Mouse (Mus musculus): ENCODE results near the gene Hoxd12.

Gene Hoxd12

DNA sequence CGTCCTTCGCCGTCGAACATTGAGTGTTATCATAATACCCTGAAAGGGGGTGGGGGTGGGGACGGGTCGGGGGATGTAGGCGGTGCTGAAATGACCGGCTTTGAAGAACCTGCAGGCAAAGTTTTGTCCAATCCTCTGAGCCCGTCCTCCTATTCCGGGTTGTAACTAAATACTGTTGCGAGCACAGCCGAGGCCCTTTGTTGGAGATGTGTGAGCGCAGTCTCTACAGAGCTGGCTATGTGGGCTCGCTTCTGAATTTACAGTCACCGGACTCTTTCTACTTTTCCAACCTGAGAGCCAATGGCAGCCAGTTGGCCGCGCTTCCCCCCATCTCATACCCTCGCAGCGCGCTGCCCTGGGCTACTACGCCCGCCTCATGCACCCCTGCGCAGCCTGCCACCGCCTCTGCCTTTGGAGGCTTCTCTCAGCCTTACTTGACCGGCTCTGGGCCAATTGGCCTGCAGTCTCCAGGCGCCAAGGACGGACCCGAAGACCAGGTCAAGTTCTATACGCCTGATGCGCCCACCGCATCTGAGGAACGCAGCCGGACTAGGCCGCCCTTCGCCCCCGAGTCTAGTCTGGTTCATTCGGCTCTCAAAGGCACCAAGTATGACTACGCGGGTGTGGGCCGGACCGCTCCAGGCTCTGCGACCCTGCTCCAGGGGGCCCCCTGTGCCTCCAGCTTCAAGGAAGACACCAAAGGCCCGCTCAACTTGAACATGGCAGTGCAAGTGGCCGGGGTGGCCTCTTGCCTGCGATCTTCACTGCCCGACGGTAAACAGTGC is at the start of gene Hoxd12:
Hoxd12 (plus strand) TSS at position 133 of the 785 bp plus-strand sequence.
- DNase-seq, result no peak

DNA sequence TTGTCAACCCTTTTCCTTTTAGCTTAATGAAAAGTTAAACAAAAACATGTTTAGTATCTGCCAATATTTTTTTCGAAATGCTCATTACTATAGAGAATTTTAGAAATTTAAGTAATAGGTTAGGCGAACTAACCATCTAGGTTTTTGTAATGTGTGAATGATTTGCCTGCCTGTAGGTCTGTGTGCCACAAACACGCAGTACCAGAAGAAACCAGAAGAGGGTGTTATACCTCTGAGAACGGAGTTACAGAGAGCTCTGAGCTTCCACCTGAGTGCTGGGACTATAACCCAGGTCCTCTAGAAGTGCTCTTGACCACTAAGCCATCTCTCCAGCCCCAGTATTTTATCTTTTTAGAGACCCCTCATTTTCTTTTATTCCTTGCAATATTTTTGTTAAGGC is 39.4 kb upstream of the Hoxd12 start:
- no peak for DNase-seq

GRCm38 (mm10) chr2:74642431-74642830 is 32.4 kb upstream of the Hoxd12 start:
- DNase-seq, result no peak

- no peak for DNase-seq
These were observed 29.2 kb upstream of the Hoxd12 start for GRCm38 (mm10) chr2:74645631-74646030.

GRCm38 (mm10) chr2:74647082-74647864 is 27.5 kb upstream of the Hoxd12 start:
- no peak for DNase-seq

- no peak for DNase-seq
These were observed 21.8 kb upstream of the Hoxd12 start for GRCm38 (mm10) chr2:74652996-74653340.

DNA sequence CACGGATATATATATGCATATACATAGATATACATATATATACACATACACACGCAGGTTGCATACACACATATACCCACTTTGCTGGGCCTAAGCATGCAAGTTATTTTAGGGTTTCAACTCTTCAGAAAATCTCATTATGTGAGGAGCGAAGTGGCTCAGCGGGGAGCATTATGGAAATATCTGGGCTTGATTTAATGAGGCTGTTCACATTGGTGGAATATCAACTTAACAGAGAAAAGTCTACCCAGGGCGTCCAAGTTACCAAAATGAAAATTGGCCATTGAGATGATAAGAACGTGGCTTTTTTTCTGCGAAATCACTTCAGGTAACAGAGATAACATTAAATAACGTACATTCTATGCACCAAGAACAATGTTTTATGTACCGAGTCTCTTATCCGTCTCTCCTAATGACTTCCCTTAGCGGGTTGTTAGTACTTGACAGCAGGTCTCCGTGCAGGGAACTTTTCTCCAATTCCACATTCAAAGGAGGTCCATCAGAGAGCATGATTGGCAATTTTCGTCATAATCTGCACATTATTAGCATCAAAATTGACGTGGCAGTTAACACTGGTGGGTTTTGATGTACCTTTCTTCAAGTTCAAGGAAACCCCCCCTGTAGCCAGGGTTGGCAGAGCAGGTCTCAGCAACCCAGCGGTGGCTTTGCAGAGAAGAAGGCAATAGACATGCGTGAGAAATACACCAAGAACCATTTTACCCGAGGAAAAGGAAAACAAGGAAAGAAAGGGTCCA is 20.9 kb upstream of the Hoxd12 start:
- no peak for DNase-seq

GRCm38 (mm10) chr2:74654743-74655419 is 19.9 kb upstream of the Hoxd12 start:
- DNase-seq, result no peak

GRCm38 (mm10) chr2:74655420-74655781 is 19.4 kb upstream of the Hoxd12 start:
- DNase-seq, result peak; percentile 36

GRCm38 (mm10) chr2:74655821-74656631 is 18.8 kb upstream of the Hoxd12 start:
- DNase-seq, result no peak

DNA sequence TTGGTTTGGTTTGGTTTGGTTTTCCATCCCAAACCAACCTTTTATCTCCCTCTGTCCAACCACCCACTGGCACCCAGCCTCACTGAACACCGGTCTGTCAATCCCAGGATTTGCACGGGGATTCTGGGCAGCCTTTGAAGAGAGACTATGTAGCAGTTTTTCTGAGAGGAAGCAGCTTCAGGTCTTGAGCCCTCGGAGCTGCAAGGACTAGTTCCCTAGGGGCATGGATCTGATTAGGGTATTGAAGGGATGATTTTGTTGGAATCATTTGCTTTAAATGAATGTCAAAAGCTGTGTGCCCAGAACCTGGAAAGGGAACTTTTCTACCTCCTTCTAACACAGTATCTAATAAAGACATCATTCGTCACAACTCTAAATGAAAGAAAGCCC is 18.2 kb upstream of the Hoxd12 start:
- no peak for DNase-seq

DNA sequence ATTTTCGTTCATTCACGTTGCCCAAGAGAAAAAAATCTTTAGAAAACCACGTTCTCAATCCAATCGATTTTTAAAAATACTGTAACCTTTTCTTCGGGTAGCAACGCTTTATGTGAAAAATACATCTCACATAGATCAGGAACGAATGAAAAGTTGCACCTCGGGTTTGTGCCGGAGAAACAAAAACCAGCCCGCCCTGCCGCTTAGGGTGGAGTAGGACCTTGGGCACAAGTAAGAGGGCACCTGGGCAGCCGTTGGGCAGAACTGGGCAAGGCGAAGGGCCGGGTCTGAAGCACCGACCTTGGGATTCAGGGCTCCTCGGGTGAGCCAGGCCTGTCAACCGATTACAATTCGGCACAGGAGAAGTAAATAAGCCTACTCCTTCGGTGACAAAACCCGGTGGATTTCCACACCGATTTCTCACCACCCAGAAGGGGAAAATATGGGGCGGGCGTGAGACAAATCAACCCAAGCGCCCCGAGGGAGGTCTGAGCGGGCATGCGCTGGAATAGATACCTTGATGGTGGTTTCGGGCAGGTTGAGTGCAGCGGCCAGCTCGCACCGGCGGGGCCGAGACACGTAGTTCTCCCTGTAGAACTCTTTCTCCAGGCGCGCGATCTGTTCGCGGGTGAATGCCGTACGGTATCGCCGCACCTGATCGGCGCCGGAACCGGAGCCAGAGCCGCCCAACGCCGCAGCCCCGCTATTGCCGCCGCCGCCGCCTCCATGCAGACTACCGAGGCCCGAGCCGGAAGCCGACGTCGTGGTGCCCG is 17.4 kb upstream of the Hoxd12 start:
- DNase-seq, result no peak

DNA sequence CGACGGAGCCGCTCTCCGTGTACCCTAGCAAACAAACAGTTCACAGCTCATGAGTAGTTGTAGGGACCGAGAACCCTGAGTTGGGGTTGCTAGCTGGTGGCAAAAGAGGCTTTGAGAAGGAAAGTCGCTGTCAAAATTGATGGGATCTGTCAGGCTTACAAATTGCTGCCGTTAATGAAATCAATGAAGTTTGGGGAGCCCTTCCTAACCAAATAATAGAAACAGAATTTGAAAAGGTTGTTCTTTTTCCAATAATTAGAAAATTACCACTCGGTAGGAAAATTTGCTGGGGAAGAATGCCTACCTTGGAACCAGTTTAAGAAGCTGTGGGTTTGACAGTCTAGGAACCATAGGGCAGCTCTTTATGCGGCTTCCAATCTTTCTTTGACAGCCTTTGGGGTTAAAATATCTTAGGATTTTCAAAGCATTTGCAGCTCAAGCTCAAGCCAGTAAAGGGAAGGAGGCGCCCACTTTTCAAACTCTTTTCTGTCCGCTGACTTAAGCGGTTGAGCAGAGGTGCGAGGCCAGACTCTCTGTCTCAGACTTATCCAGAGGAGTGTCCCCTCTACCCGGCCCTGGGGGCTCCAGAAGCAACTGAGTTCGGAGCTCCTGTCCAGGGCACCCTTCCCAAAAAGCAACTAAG is 16.7 kb upstream of the Hoxd12 start:
- DNase-seq, result no peak

DNA sequence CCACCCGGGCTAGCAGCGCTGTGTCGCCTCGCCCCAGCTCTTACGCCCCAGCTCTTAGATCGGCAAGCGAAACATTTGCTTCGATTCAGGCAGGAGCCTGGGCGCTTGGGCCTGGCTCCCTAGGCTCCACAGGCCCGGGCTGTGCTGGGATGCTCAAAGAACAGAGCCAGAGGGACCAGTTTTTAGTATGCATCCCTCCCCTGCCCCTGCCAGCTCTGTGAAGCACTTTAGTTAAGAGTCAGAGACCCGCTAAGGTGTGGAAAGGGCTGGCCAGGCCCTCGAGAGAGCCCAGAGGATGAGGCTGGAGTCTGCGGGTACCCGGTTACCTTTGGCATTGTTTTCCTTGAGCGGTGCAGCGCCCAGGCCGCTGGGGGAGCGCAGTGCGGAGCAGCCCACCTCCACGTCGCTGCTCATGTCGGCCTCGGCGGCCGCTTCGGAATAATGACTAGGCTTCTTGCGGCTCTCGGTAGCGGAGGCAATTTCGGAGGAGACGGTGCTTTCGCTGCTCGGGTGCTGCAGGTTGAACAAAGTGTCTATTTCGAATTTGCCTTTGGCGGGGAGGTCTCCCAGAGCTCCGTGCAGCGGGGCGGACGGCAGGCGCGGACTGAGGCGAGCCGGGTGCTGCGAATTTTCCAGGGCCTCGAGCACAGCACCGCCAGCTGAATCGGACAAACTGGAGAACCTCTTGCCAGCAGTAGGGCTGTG is 16.0 kb upstream of the Hoxd12 start:
- DNase-seq, result no peak

GRCm38 (mm10) chr2:74659507-74660005 is 15.3 kb upstream of the Hoxd12 start, which contains the start of gene Evx2:
Gene Evx2 (minus strand): TSS chr2:74659557.
- no peak for DNase-seq

DNA sequence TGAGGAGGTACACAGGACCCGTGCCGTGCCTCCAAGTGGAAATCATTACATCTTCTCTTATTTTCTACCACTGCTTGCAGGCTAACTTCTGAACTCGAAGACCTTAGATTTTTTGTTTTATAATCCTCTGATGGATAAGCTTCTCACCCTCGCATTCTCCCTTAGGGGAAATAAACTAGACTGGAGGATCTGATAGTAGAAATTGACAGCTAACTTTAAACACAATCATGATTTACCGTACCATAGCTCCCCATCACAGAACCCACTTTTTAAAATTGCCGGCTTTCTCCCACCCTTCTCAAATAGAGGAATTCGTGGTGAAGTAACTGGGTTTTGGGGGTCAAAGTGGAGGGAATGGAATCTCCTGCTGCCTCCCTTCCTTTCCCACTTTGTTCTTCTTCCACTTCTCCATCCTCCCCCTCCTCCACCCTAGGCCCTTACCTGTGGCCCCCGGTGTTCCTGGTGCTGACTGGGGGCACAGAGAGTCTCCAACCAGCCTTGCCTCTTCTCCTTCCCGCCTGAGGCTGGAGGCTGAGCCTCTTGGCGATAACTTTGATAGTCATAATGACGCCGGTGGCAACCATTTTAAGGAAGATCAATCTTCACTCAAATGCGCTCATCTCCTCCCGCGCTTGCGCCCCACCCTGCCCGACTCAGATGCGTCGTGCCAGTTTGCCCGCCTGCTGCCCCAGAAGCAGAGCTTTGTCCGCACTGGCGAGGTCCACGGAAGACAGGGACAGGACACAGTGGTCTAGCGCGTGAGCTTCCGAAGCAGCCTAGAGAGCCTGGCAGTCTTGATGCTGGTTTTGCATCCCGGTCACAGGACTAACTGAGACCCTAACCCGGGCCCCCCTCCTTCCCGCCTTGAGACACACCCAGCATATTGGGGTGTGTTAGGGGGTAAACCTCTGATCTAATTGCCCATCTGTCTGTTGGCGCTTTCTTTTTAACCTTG is 14.1 kb upstream of the Hoxd12 start:
- no peak for DNase-seq

DNA sequence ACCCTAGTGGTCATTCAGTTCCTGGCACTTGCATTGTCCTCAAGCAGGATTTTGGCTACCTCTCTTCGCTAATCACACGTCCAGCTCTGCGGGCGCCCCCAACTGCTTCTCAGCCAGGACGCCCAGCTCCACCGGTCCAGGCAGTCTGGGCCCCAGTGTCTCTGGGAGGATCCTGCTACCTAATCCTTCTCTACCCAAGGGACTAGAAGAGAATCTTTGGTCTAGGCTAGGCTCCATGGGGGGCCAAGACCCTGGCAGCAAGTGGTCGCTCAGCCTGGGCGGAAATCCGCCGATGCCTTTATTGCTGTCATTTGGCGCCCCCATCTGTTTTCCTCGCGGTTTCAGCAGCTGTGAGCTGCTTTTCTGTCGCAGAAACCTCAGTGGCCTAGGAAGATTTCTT is 13.1 kb upstream of the Hoxd12 start:
- DNase-seq, result no peak

DNA sequence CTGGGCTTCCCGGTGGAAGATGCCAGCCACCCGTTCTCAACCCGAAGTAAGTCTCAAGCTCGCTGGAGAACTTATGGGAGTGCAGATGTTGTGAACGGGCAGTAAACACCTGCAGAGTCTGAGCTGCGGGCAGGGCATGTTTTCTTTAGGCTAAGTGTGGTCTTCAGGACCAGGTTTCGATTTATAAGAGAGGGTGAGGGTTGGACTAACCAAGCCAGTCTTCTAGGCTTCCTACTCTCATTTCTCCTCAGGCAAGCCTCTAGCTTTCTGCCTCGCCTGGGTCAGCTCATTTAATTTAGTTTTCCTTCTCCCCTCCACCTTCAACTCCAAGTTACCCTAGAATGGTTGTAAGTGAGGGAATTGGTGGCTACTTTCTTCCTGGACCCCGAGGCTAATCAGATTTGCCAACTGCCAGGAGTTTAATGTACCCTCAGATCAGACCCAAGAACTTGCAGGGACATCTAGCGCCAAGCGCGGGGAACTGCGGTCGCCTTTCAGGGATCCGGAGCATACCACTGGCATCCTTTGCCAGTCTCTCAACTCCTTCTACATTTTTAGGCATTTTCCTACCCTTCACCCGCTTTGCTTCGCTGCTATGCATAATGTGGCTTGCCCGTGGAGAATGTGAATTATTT is 11.4 kb upstream of the Hoxd12 start:
- DNase-seq, result no peak

Data from liver (tissue).